Mouse (Mus musculus): Measurements from ENCODE around the gene Defb9.
"Not testable (repeated sequence)": the region's sequence is repeated elsewhere in the genome, so short reads cannot be mapped to it uniquely, and the experiment has no call there.

DNA sequence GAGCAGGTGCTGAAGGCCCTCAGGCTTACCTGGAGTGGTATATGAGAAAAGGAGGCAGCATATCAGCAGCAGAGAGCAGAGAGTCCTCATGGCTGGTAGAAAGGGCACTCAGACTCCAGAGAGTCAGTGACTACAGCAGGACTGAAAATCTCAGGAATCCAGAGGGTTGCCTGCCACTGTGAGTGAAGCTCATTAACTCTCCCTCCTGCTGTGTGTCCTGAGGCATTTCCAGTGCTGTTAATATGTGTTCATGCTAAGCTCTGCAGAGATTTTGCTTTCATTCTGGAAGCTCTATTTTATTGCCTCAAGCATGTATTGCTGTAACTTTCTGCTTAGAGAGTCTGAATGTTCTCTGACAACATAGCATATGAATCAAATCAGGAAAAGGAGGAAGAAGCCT lies 21.1 kb upstream of the Defb9 start, which contains the start of gene Defb11:
- TF ChIP-seq CTCF (IDR thresholded peaks at IDR 0.05; ENCODE audit: control insufficient read depth, insufficient read depth, low read length); POLR2A (IDR thresholded peaks at IDR 0.05; ENCODE audit: borderline replicate concordance, control insufficient read depth, low read depth, low read length): not testable (repeated sequence)

All from bone marrow, adult 2 months (tissue).